Mouse (Mus musculus) forebrain, embryonic 10.5 days (tissue): ENCODE results near the gene Gm21974. TPM values are rescaled to one million over a fixed set of nuclear protein-coding genes. Genes with fewer than 3 reads are reported as not detected.

Experiments
- DNase-seq: peaks from one replicate; pipeline ENCODE4 v3.0.0-alpha.2; 2017; ENCODE audit warnings: low spot score; ENCODE audit errors: extremely low spot score
- H3K27ac ChIP-seq: fragments of 300-500 bp; sonication (generic); 2 replicates; pipeline ENCODE4 v1.5.1; 2016; ENCODE audit warnings: mild to moderate bottlenecking
- H3K27me3 ChIP-seq: fragments of 300-500 bp; sonication (generic); 2 replicates; pipeline ENCODE4 v1.6.1; 2016; ENCODE audit warnings: mild to moderate bottlenecking; ENCODE audit not compliant: poor library complexity, severe bottlenecking
- H3K36me3 ChIP-seq: fragments of 300-500 bp; sonication (generic); replicated peaks from 2 replicates; pipeline ENCODE4 v1.6.1; 2016; ENCODE audit warnings: mild to moderate bottlenecking, moderate library complexity
- H3K4me1 ChIP-seq: fragments of 300-500 bp; sonication (generic); 2 replicates; pipeline ENCODE4 v1.6.1; 2016
- H3K4me3 ChIP-seq: fragments of 300-500 bp; sonication (generic); 2 replicates; pipeline ENCODE4 v1.5.1; 2016; ENCODE audit warnings: mild to moderate bottlenecking, moderate library complexity
- H3K9me3 ChIP-seq: fragments of 300-500 bp; sonication (generic); 2 replicates; pipeline ENCODE4 v1.6.1; 2016; ENCODE audit warnings: mild to moderate bottlenecking, moderate library complexity
- WGBS: fragments of 180-500 bp; shearing (Covaris S2); methylation state at CpG from one replicate; pipeline ENCODE4 v1.1.7; 2016; 5-methylcytosine and 5-hydroxymethylcytosine counted together
- polyA plus RNA-seq: library from polyadenylated mRNA; unstranded; fragments of >200 nt; fragmentation: Nextera tagmentation; extraction: Ambion mirVana; gene quantifications from 2 replicates; pipeline ENCODE4 v1.2.1, GENCODE M21; 2016

The Gm21974 gene
- polyA plus RNA-seq, 1 experiment from 2014 or later = not detected

- H3K36me3 ChIP-seq = peaks cover 98% of the 10 kb centered on the region
- peaks cover 19% of the 10 kb centered on the region for H3K4me1 ChIP-seq
- no peak overlapping the region for H3K4me3 ChIP-seq
- H3K9me3 ChIP-seq = no peaks in the 10 kb centered on the region
- DNase-seq = no peak
- no peaks in the 10 kb centered on the region for H3K27me3 ChIP-seq
- WGBS = 92% methylated on average over 6 of the region's 6 CpGs
- H3K27ac ChIP-seq = no peak overlapping the region
Measured at GRCm38 (mm10) chr7:127886551-127886950, 8.7 kb downstream of the Gm21974 start.

- no peak overlapping the region for H3K4me3 ChIP-seq
- H3K4me1 ChIP-seq = peaks cover 19% of the 10 kb centered on the region
- no peaks in the 10 kb centered on the region for H3K27me3 ChIP-seq
- H3K9me3 ChIP-seq = no peaks in the 10 kb centered on the region
- peaks cover 100% of the 10 kb centered on the region for H3K36me3 ChIP-seq
- no peak overlapping the region for H3K27ac ChIP-seq
- WGBS = 84% methylated on average over 6 of the region's 6 CpGs
- no peak for DNase-seq
Measured at GRCm38 (mm10) chr7:127885951-127886350, 9.3 kb downstream of the Gm21974 start.

GRCm38 (mm10) chr7:127880431-127880830, 14.8 kb downstream of the Gm21974 start:
- no peak overlapping the region for H3K27ac ChIP-seq
- 90% methylated on average over 12 of the region's 12 CpGs for WGBS
- 0 out of 2 replicates have a peak, but pooled peaks cover 4% of the 10 kb centered on the region for H3K9me3 ChIP-seq
- DNase-seq = no peak
- peaks cover 78% of the 10 kb centered on the region for H3K36me3 ChIP-seq
- no peaks in the 10 kb centered on the region for H3K27me3 ChIP-seq
- peaks cover 28% of the 10 kb centered on the region for H3K4me1 ChIP-seq
- no peak overlapping the region for H3K4me3 ChIP-seq

DNA sequence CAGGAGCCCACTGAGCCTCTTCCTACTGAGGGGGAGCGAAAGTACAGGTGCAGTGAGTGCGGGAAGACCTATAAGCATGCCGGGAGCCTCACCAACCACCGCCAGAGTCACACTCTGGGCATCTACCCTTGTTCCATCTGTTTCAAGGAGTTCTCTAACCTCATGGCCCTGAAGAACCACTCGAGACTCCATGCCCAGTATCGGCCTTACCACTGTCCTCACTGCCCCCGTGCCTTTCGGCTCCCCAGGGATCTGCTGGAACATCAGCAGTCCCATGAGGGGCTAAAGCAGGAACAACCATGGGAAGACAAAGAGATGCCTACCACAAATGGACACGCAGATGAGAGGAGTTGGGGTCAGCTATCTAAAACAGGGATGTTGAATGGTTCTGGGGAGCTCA, 16.0 kb downstream of the Gm21974 start:
- peaks cover 24% of the 10 kb centered on the region for H3K4me1 ChIP-seq
- 97% methylated on average over 9 of the region's 9 CpGs for WGBS
- no peak for DNase-seq
- H3K27me3 ChIP-seq = no peaks in the 10 kb centered on the region
- peak overlapping the region; percentile 12; the same call in 1 of the 2 replicates for H3K4me3 ChIP-seq
- peaks cover 67% of the 10 kb centered on the region for H3K36me3 ChIP-seq
- no peak overlapping the region for H3K27ac ChIP-seq
- H3K9me3 ChIP-seq = 0 out of 2 replicates have a peak, but pooled peaks cover 4% of the 10 kb centered on the region

DNA sequence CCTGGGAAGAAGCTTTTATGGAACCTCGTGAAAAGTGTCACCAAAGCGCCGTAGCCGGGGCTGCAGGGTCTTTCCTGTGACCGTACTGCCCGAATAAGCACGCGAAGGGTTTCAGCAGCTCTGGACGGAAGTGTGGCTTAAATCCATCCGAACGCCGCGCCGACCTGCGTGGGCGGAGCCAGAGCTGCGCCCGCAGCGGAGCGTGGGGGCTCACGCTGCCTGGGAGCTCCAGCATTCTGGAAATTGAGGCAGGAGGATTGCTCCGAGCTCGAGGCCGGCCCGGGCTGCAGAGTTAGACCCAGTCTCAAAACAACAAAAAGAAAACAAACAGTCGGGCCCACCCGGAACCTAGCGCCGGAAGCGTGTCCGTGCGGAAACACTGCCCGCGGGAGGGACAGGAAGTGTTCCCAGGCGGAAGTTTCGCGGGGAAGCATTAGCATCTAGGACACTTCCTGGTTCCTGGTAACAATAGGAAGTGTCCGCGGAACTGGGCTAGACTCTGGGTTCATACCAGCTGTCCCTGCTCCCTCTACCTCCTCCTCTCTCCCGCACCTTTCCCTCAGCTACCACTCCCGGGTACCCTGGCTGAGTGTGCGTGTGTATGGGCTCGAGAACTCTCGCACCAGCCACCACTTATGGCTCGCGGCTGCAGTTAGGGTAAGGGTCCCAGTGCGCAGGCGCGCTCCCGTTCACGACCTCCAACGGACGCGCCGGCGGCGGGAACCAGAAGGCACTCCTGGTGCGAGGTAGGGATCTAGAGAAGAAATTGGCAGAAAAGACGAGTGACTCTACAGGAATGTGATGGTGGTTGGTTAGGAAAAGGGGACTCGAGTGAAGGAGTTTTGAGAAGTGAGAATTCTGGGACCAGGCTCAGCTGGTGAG, 18.5 kb downstream of the Gm21974 start, which contains the start of gene Zfp668:
TSS of gene Zfp668 (minus strand) at position 362 of the 882 bp plus-strand sequence.
- peak within 1 kb of the TSS; percentile 99 for H3K27ac ChIP-seq
- H3K27me3 ChIP-seq = no peaks in the 10 kb centered on the region
- DNase-seq = peak; percentile 93
- H3K4me1 ChIP-seq = peaks cover 27% of the 10 kb centered on the region
- under 1% methylated on average over 60 of the region's 60 CpGs for WGBS
- 0 out of 2 replicates have a peak, but pooled peaks cover 4% of the 10 kb centered on the region for H3K9me3 ChIP-seq
- peak within 1 kb of the TSS; percentile 93 for H3K4me3 ChIP-seq
- H3K36me3 ChIP-seq = peaks cover 64% of the 10 kb centered on the region

- H3K4me3 ChIP-seq = peak within 1 kb of the TSS; percentile 93
- WGBS = under 1% methylated on average over 41 of the region's 41 CpGs
- H3K36me3 ChIP-seq = peaks cover 64% of the 10 kb centered on the region
- H3K27ac ChIP-seq = peak within 1 kb of the TSS; percentile 99
- 0 out of 2 replicates have a peak, but pooled peaks cover 4% of the 10 kb centered on the region for H3K9me3 ChIP-seq
- H3K27me3 ChIP-seq = no peaks in the 10 kb centered on the region
- H3K4me1 ChIP-seq = peaks cover 27% of the 10 kb centered on the region
- peak; percentile 90 for DNase-seq
Measured at GRCm38 (mm10) chr7:127876041-127876466, 19.2 kb downstream of the Gm21974 start, which contains the start of gene Zfp646. TSS of gene Zfp646 (plus strand) at chr7:127876221.

GRCm38 (mm10) chr7:127875627-127876001, 19.6 kb downstream of the Gm21974 start:
- Histone ChIP-seq H3K27ac (peak overlapping the region; percentile 99), H3K4me1 (peaks cover 27% of the 10 kb centered on the region), H3K9me3 (0 out of 2 replicates have a peak, but pooled peaks cover 4% of the 10 kb centered on the region), H3K27me3 (no peaks in the 10 kb centered on the region), H3K36me3 (peaks cover 64% of the 10 kb centered on the region), H3K4me3 (peak overlapping the region; percentile 93)
- peak; percentile 99 for DNase-seq
- WGBS = under 1% methylated on average over 37 of the region's 43 CpGs

- no peaks in the 10 kb centered on the region for H3K27me3 ChIP-seq
Measured at GRCm38 (mm10) chr7:127874812-127875626, 20.2 kb downstream of the Gm21974 start.

GRCm38 (mm10) chr7:127870136-127870821, 25.0 kb downstream of the Gm21974 start:
- WGBS = 85% methylated on average over 5 of the region's 5 CpGs
- H3K27me3 ChIP-seq = no peaks in the 10 kb centered on the region
- H3K4me1 ChIP-seq = peaks cover 18% of the 10 kb centered on the region
- no peaks in the 10 kb centered on the region for H3K9me3 ChIP-seq
- H3K27ac ChIP-seq = no peak overlapping the region
- H3K36me3 ChIP-seq = peaks cover 86% of the 10 kb centered on the region
- H3K4me3 ChIP-seq = no peak overlapping the region
- DNase-seq = no peak

More at GRCm38 (mm10) chr7:127874812-127875626, 20.2 kb downstream of the Gm21974 start:
- Histone ChIP-seq H3K9me3 (0 out of 2 replicates have a peak, but pooled peaks cover 4% of the 10 kb centered on the region), H3K4me1 (peaks cover 27% of the 10 kb centered on the region), H3K27ac (peak overlapping the region; percentile 99), H3K36me3 (peaks cover 64% of the 10 kb centered on the region), H3K4me3 (peak overlapping the region; percentile 93)
- WGBS = 5% methylated on average over 20 of the region's 20 CpGs
- no peak for DNase-seq

GRCm38 (mm10) chr7:127869149-127869810, 26.0 kb downstream of the Gm21974 start:
- H3K9me3 ChIP-seq = no peaks in the 10 kb centered on the region
- H3K27me3 ChIP-seq = no peaks in the 10 kb centered on the region
- H3K27ac ChIP-seq = no peak overlapping the region
- peaks cover 14% of the 10 kb centered on the region for H3K4me1 ChIP-seq
- WGBS = 87% methylated on average over 3 of the region's 3 CpGs
- no peak for DNase-seq
- peaks cover 96% of the 10 kb centered on the region for H3K36me3 ChIP-seq
- H3K4me3 ChIP-seq = no peak overlapping the region; the same call in 1 of the 2 replicates

DNA sequence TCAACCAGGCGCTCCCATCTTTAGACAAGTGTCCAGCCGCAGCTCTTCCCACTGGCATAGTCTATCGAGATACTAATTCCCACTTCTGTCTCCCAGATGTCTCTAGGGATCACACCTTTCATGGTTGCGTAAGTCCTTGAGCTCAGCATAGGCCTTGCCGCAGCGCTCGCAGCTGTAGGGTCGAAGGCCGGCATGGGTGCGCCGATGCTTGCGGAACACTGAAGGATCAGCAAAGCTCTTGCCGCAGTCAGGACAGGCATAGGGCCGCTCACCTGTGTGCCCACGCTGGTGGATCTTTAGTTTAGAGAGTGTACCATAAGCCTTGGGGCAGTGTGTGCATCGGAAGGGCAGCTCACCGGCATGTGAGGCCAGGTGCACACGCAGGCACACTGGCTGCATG, 27.6 kb downstream of the Gm21974 start:
- no peaks in the 10 kb centered on the region for H3K9me3 ChIP-seq
- H3K4me1 ChIP-seq = no peaks in the 10 kb centered on the region
- no peak for DNase-seq
- H3K27me3 ChIP-seq = no peaks in the 10 kb centered on the region
- WGBS = 97% methylated on average over 18 of the region's 18 CpGs
- no peak overlapping the region for H3K4me3 ChIP-seq
- H3K27ac ChIP-seq = no peak overlapping the region
- peaks cover 85% of the 10 kb centered on the region for H3K36me3 ChIP-seq
